In genomic region chr11:6670044-6670443, GRCm38 (mm10) we compare ENCODE assay signal across 25 mouse cellular contexts. TPM values are rescaled to one million over a fixed set of nuclear protein-coding genes. Genes with fewer than 3 reads are reported as not detected.
DNase-seq lines count a peak whose midpoint lies in the region; ATAC-seq and TF ChIP-seq lines count a peak whose summit lies in the region.
"Had no signal": no experiment of that assay in that cellular context is flagged by ENCODE, and none has a peak within 500 bp of the region (broad histone marks: within the 10 kb centered on the region; RNA-seq: fewer than 3 reads in every experiment).

No protein-coding gene starts in this region.

- DNase-seq in frontal cortex, adult 2 months (ENCODE audit: extremely low spot score in 1 of 2, low spot score in 1 of 2): no peak
- no peak for DNase-seq in liver, postnatal 0 days
- DNase-seq in NIH3T3 (ENCODE audit: low read depth): peak; percentile 72
- no peak for DNase-seq in cerebellum, adult 9-11 months
- no peak for DNase-seq in kidney, postnatal 4 days
- DNase-seq: adrenal gland, postnatal 25 days; cerebellum, adult 9-10 months; heart, postnatal 4 days; lung, adult 18-20 months; midbrain, embryonic 14.5 days; right cerebral cortex, postnatal 14 days; spleen, adult 18-20 months; thymus, postnatal 25 days had no signal

- H3K27me3 ChIP-seq in liver, postnatal 0 days (ENCODE audit: insufficient read depth, low read length): no peaks in the 10 kb centered on the region
- no peaks in the 10 kb centered on the region; the same call in 1 of the 2 replicates for H3K27me3 ChIP-seq in liver, embryonic 12.5 days (replicated peaks)
- H3K27me3 ChIP-seq: heart, embryonic 15.5 days had no signal

- no peaks in the 10 kb centered on the region for H3K9me3 ChIP-seq in liver, postnatal 0 days (ENCODE audit: low read length)
- H3K9me3 ChIP-seq in liver, embryonic 12.5 days (replicated peaks): no peaks in the 10 kb centered on the region
- H3K9me3 ChIP-seq: heart, embryonic 15.5 days had no signal

- 49% methylated on average over 2 of the region's 2 CpGs for whole genome bisulfite sequencing in liver, postnatal 0 days (ENCODE audit: insufficient replicate concordance)
- WGBS in liver, embryonic 12.5 days (ENCODE audit: insufficient replicate concordance): 32% methylated on average over 2 of the region's 2 CpGs

- H3K27ac ChIP-seq in liver, postnatal 0 days (ENCODE audit: low read depth): no peak overlapping the region
- no peak overlapping the region for H3K27ac ChIP-seq in liver, embryonic 12.5 days
- H3K27ac ChIP-seq: heart, embryonic 15.5 days; hindbrain, embryonic 14.5 days had no signal

- no peak overlapping the region for H3K4me2 ChIP-seq in liver, postnatal 0 days (ENCODE audit: low read depth, low read length)
- no peak overlapping the region for H3K4me2 ChIP-seq in liver, embryonic 12.5 days
- H3K4me2 ChIP-seq: heart, embryonic 15.5 days; hindbrain, embryonic 14.5 days had no signal

- ATAC-seq in frontal cortex, adult (ENCODE audit: low TSS enrichment): peak; percentile 64
- no peak for ATAC-seq in liver, postnatal 0 days
- ATAC-seq in liver, embryonic 12.5 days: no peak
- ATAC-seq: forebrain, embryonic 16.5 days had no signal

- H3K4me3 ChIP-seq in liver, postnatal 0 days (ENCODE audit: low read depth, low read length): no peak overlapping the region
- H3K4me3 ChIP-seq in liver, embryonic 12.5 days: no peak overlapping the region
- H3K4me3 ChIP-seq: heart, embryonic 15.5 days; megakaryocyte, embryonic 14.5 days had no signal

- H3K9ac ChIP-seq in liver, postnatal 0 days (replicated peaks): no peak overlapping the region
- H3K9ac ChIP-seq in liver, embryonic 12.5 days: no peak overlapping the region
- H3K9ac ChIP-seq: heart, embryonic 15.5 days; hindbrain, embryonic 14.5 days had no signal

- H3K4me1 ChIP-seq in liver, postnatal 0 days (ENCODE audit: insufficient read depth): no peaks in the 10 kb centered on the region
- no peaks in the 10 kb centered on the region for H3K4me1 ChIP-seq in liver, embryonic 12.5 days
- H3K4me1 ChIP-seq: heart, embryonic 15.5 days had no signal

- TF ChIP-seq EP300 in liver, postnatal 0 days (IDR thresholded peaks at IDR 0.05; ENCODE audit: low read depth): no peak

- no peaks in the 10 kb centered on the region for H3K36me3 ChIP-seq in liver, postnatal 0 days (replicated peaks; ENCODE audit: insufficient read depth, low read length)
- no peaks in the 10 kb centered on the region for H3K36me3 ChIP-seq in liver, embryonic 12.5 days
- H3K36me3 ChIP-seq: heart, embryonic 15.5 days had no signal

- 0 out of 2 replicates have a peak, but pooled peaks have one; percentile 8 for TF ChIP-seq CTCF in liver, postnatal 0 days (IDR thresholded peaks at IDR 0.05; ENCODE audit: low read depth)

RNA-seq across cellular contexts. Expression of gene Ramp3, which starts 11.7 kb away (rescaled TPM):
- 18.5 and 30.4 TPM in 2 replicates for polyA plus RNA-seq in frontal cortex, adult 2 months (2012; rRNA removed)
- polyA plus RNA-seq in liver, postnatal 0 days (2015; fragmentation: Nextera tagmentation; extraction: Ambion mirVana): 0.20 and 0.28 TPM in 2 replicates
- polyA plus RNA-seq in liver, embryonic 12.5 days (2016; fragmentation: Nextera tagmentation; extraction: Ambion mirVana): 0.23 and 0.49 TPM in 2 replicates

RNA-seq across cellular contexts. Expression of gene Wap, which starts 31.6 kb away (rescaled TPM):
- polyA plus RNA-seq in frontal cortex, adult 2 months (2012; rRNA removed): not detected in 2 replicates
- not detected in 2 replicates for polyA plus RNA-seq in liver, postnatal 0 days (2015; fragmentation: Nextera tagmentation; extraction: Ambion mirVana)
- not detected in 2 replicates for polyA plus RNA-seq in liver, embryonic 12.5 days (2016; fragmentation: Nextera tagmentation; extraction: Ambion mirVana)
- polyA plus RNA-seq: cortical plate, adult 2 months; forebrain, embryonic 16.5 days; heart, embryonic 15.5 days; hindbrain, embryonic 14.5 days; intestine, embryonic 14.5 days; limb, embryonic 11.5 days; liver, adult 2 months; midbrain, embryonic 14.5 days; neural tube, embryonic 11.5 days; testis, adult 2 months had no signal

RNA-seq across cellular contexts. Expression of gene Tbrg4, which starts 44.2 kb away (rescaled TPM):
- 59.8 and 64.9 TPM in 2 replicates for polyA plus RNA-seq in frontal cortex, adult 2 months (2012; rRNA removed)
- 19.6 and 23.5 TPM in 2 replicates for polyA plus RNA-seq in liver, postnatal 0 days (2015; fragmentation: Nextera tagmentation; extraction: Ambion mirVana)
- 69.3 TPM in 2 replicates for polyA plus RNA-seq in liver, embryonic 12.5 days (2016; fragmentation: Nextera tagmentation; extraction: Ambion mirVana)

Comparison
In these comparisons a context has a peak if more than half of its experiments do, and no peak if none do; other contexts are left out.
1. RNA of gene Ramp3, which starts 11.7 kb away (polyA plus RNA-seq): 18.5 to 30.4 TPM in frontal cortex, adult 2 months; 0.20 to 0.28 TPM in liver, postnatal 0 days and 0.23 to 0.49 TPM in liver, embryonic 12.5 days; every median in the first group is over 10 times any median in the second.